Mouse (Mus musculus) large intestine, adult 2 months (tissue): Measurements from ENCODE around the gene Hoxb4. TPM values are rescaled to one million over a fixed set of nuclear protein-coding genes. Genes with fewer than 3 reads are reported as not detected.

ENCODE experiments used
- DNase-seq: peaks from one replicate; pipeline ENCODE4 v3.0.0-alpha.2; 2012; ENCODE audit warnings: low read depth, low spot score
- WGBS: fragments of 180-500 bp; shearing (Covaris S2); methylation state at CpG from one replicate; pipeline ENCODE4 v1.1.7; 2018; 5-methylcytosine and 5-hydroxymethylcytosine counted together
- polyA plus RNA-seq: library from polyadenylated mRNA; depleted of rRNA; stranded (reverse); fragments of >200 nt; gene quantifications from 2 replicates; pipeline ENCODE4 v1.2.3, GENCODE M21; 2012; rRNA removed

Hoxb4 gene
- polyA plus RNA-seq, 1 experiment: 3.0 TPM

DNA sequence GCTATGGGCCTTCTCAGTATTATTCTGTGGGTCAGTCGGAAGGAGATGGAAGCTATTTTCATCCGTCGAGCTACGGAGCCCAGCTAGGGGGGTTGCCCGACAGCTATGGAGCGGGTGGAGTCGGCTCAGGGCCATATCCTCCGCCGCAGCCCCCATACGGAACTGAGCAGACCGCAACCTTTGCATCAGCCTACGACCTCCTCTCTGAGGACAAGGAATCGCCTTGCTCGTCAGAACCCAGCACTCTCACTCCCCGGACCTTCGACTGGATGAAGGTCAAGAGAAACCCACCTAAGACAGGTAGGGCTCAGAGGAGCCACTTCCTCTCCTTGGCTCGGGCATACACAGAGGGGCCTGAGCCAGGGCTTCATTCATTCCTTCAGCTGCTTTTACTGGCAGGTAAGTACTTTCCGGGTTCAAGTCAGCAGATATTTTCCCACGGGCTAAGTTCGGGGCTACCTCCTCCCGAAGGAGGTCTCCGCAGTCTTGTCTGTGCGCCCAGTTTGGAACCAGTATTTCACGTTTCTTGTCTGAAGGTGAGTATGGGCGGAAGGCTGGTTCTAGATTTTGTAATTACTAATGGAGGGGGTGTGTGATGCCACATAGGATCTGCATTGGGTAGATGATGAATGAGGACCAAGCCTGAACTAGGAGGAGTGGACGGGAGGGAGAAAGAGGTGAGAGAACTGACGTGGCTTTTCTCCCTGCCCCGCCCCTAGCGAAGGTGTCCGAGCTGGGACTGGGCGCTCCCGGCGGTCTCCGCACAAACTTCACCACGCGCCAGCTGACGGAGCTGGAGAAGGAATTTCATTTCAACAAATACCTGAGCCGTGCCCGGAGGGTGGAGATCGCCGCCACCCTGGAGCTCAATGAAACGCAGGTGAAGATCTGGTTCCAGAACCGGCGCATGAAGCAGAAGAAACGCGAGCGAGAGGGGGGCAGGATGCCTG lies 48.3 kb downstream of the Hoxb4 start:
- DNase-seq: no peak

DNA sequence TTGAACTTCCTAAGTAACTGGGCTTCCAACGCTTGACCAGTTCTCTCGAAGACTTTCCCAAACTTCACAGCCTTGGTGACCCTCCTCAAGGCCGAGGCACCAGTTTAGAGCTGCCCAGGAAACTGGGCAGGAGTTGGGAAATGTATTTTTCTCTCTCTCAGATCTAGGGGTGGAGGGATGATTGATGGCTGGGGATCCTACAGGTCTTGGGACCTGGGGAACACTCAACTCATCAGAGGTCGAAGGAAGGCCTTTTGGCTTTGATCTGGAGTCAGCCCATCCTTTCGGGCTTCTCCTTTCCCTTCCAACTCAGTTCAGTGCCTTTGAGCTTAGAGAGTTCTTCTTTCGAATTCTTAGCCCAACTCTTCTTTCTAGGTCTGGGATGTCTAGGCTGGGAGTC lies 49.1 kb downstream of the Hoxb4 start:
- no peak for DNase-seq
- 68% methylated on average over 6 of the region's 6 CpGs for WGBS

More for the DNA sequence above, 48.3 kb downstream of the Hoxb4 start:
- 12% methylated on average over 47 of the region's 47 CpGs for WGBS

GRCm38 (mm10) chr11:96368686-96369085 lies 50.6 kb downstream of the Hoxb4 start:
- no peak for DNase-seq

GRCm38 (mm10) chr11:96369140-96369539 lies 51.1 kb downstream of the Hoxb4 start:
- 69% methylated on average over 7 of the region's 7 CpGs for WGBS
- DNase-seq: no peak

More at GRCm38 (mm10) chr11:96368686-96369085, 50.6 kb downstream of the Hoxb4 start:
- WGBS: 74% methylated on average over 5 of the region's 5 CpGs

Other genes with a start within 250 kb of the Hoxb4 start
- 1,161 and 1,322 TPM in 2 replicates for gene Atp5g1, start 242.6 kb upstream of the Hoxb4 start, polyA plus RNA-seq
- not detected in 2 replicates for gene Calcoco2, start 206.3 kb upstream of the Hoxb4 start, polyA plus RNA-seq
- 0.10 TPM in 1 of 2 replicates, not detected in the other for gene Ttll6, start 184.5 kb upstream of the Hoxb4 start, polyA plus RNA-seq
- 0.27 TPM in 1 of 2 replicates, not detected in the other for gene Hoxb13, start 124.0 kb upstream of the Hoxb4 start, polyA plus RNA-seq
- 0.25 and 16.0 TPM in 2 replicates for gene Hoxb9, start 46.8 kb upstream of the Hoxb4 start, polyA plus RNA-seq
- 2.6 and 11.7 TPM in 2 replicates for gene Hoxb8, start 36.4 kb upstream of the Hoxb4 start, polyA plus RNA-seq
- gene Hoxb7, start 31.6 kb upstream of the Hoxb4 start, polyA plus RNA-seq: 1.4 and 6.5 TPM in 2 replicates
- gene Hoxb6, start 25.8 kb upstream of the Hoxb4 start, polyA plus RNA-seq: 4.7 and 23.1 TPM in 2 replicates
- gene Hoxb5, start 14.9 kb upstream of the Hoxb4 start, polyA plus RNA-seq: 2.6 and 5.1 TPM in 2 replicates
- 2.3 and 3.4 TPM in 2 replicates for gene Hoxb3, start 5.1 kb downstream of the Hoxb4 start, polyA plus RNA-seq
- gene Hoxb2, start 32.3 kb downstream of the Hoxb4 start, polyA plus RNA-seq: 3.8 and 4.8 TPM in 2 replicates
- not detected in 2 replicates for gene Hoxb1, start 47.5 kb downstream of the Hoxb4 start, polyA plus RNA-seq
- 3.7 and 4.3 TPM in 2 replicates for gene Skap1, start 146.3 kb downstream of the Hoxb4 start, polyA plus RNA-seq